9 mouse cellular contexts compared by ENCODE assay signal in genomic region chr8:84501671-84502308, GRCm38 (mm10).
A peak's percentile ranks its signal among the peaks of the same experiment; 100 is the strongest.
DNase-seq lines count a peak whose midpoint lies in the region; ATAC-seq and TF ChIP-seq lines count a peak whose summit lies in the region.
"Had no signal": no experiment of that assay in that cellular context is flagged by ENCODE, and none has a peak within 500 bp of the region (broad histone marks: within the 10 kb centered on the region; RNA-seq: fewer than 3 reads in every experiment).

No protein-coding gene starts in this region.

- H3K36me3 ChIP-seq in forebrain, postnatal 0 days (ENCODE audit: insufficient read depth) = no peaks in the 10 kb centered on the region
- H3K36me3 ChIP-seq in forebrain, embryonic 12.5 days (replicated peaks) = no peaks in the 10 kb centered on the region
- H3K36me3 ChIP-seq: heart, embryonic 15.5 days had no signal

- H3K27me3 ChIP-seq in forebrain, postnatal 0 days (ENCODE audit: insufficient read depth, low read length) = no peaks in the 10 kb centered on the region
- no peaks in the 10 kb centered on the region for H3K27me3 ChIP-seq in forebrain, embryonic 12.5 days
- H3K27me3 ChIP-seq: heart, embryonic 15.5 days had no signal

- no peak overlapping the region for H3K27ac ChIP-seq in forebrain, postnatal 0 days (ENCODE audit: low read depth, low read length)
- no peak overlapping the region for H3K27ac ChIP-seq in forebrain, embryonic 12.5 days
- H3K27ac ChIP-seq: heart, embryonic 15.5 days had no signal

- H3K9ac ChIP-seq in forebrain, postnatal 0 days = no peak overlapping the region
- H3K9ac ChIP-seq in forebrain, embryonic 12.5 days = no peak overlapping the region
- H3K9ac ChIP-seq: heart, embryonic 15.5 days had no signal

- H3K4me2 ChIP-seq in forebrain, postnatal 0 days (ENCODE audit: low read depth) = no peak overlapping the region
- H3K4me2 ChIP-seq in forebrain, embryonic 12.5 days = no peak overlapping the region
- H3K4me2 ChIP-seq: heart, embryonic 15.5 days had no signal

- peak; percentile 34 for ATAC-seq in forebrain, postnatal 0 days
- ATAC-seq in forebrain, embryonic 12.5 days (ENCODE audit: low FRiP score) = no peak

- DNase-seq in forebrain, postnatal 0 days = peak; percentile 9
- peak; percentile 8 for DNase-seq in ovary, postnatal 36 days (ENCODE audit: low spot score)
- DNase-seq in ovary, postnatal 10 days (ENCODE audit: low spot score) = no peak
- DNase-seq in gastrocnemius, adult 18-20 months (ENCODE audit: low spot score) = peak; percentile 83
- peak; percentile 2 for DNase-seq in lung, postnatal 25 days (ENCODE audit: low spot score)
- no peak for DNase-seq in spleen, adult 12 weeks (ENCODE audit: low spot score)
- no peak for DNase-seq in testis, postnatal 14 days (ENCODE audit: low spot score)

- no peak overlapping the region for H3K4me3 ChIP-seq in forebrain, postnatal 0 days (ENCODE audit: low read depth, low read length)
- no peak overlapping the region for H3K4me3 ChIP-seq in forebrain, embryonic 12.5 days (replicated peaks)
- H3K4me3 ChIP-seq: heart, embryonic 15.5 days had no signal

- no peak for TF ChIP-seq CTCF in forebrain, postnatal 0 days (IDR thresholded peaks at IDR 0.05; ENCODE audit: low read depth)

- no peaks in the 10 kb centered on the region for H3K4me1 ChIP-seq in forebrain, postnatal 0 days (ENCODE audit: insufficient read depth)
- peaks cover 8% of the 10 kb centered on the region; the same call in 1 of the 2 replicates for H3K4me1 ChIP-seq in forebrain, embryonic 12.5 days

- H3K9me3 ChIP-seq in forebrain, postnatal 0 days (ENCODE audit: low read length) = no peaks in the 10 kb centered on the region
- H3K9me3 ChIP-seq in forebrain, embryonic 12.5 days = no peaks in the 10 kb centered on the region
- H3K9me3 ChIP-seq: heart, embryonic 15.5 days had no signal

- 78% methylated on average over 10 of the region's 10 CpGs for WGBS in forebrain, postnatal 0 days
- WGBS in forebrain, embryonic 12.5 days = 80% methylated on average over 10 of the region's 10 CpGs

Comparison
In these comparisons a context has a peak if more than half of its experiments do, and no peak if none do; other contexts are left out.
1. DNase-seq: peak in forebrain, postnatal 0 days (single experiment), ovary, postnatal 36 days (single experiment), gastrocnemius, adult 18-20 months (single experiment) and lung, postnatal 25 days (single experiment); none in ovary, postnatal 10 days (single experiment), spleen, adult 12 weeks (single experiment) and testis, postnatal 14 days (single experiment).